Mouse (Mus musculus): Measurements from ENCODE around the gene Syvn1.

DNA sequence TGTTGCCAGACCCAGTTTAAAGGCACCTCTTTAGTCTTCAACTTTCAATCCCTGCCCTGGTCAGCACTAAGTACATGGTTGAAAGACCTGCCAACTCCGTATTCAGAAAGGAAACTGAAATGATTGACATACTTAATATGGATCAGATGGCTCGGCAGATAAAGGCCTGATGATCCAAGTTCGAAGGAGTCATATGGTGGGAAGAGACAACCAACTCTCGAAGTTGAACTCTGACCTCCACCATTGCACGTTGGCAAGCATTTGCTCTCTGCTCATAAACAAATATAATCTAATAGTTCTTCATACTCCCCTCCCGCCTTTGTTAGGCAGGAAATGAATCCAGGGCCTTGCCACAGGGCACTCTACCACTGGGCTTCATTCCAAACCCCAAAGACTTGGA lies 17.4 kb upstream of the Syvn1 start:
- TF ChIP-seq CTCF (IDR thresholded peaks at IDR 0.05) (no peak), POLR2A (IDR thresholded peaks at IDR 0.05; ENCODE audit: insufficient read depth, low read depth, low read length) (no peak)

Data from heart, adult 2 months (tissue).